Mouse (Mus musculus): Measurements from ENCODE around the gene Mipep. TPM values are rescaled to one million over a fixed set of nuclear protein-coding genes. Genes with fewer than 3 reads are reported as not detected.

The Mipep gene
- polyA plus RNA-seq, 1 experiment from 2014 or later = 22.1 TPM

Other genes starting within 250 kb of the Mipep start
- 21.4 and 22.4 TPM in 2 replicates for gene Spata13, start 150.6 kb upstream of the Mipep start, polyA plus RNA-seq (2015; fragmentation: Nextera tagmentation; extraction: Ambion mirVana)
- 1.3 and 2.0 TPM in 2 replicates for gene C1qtnf9, start 16.4 kb upstream of the Mipep start, polyA plus RNA-seq (2015; fragmentation: Nextera tagmentation; extraction: Ambion mirVana)